Mouse (Mus musculus) C2C12 (cell line): ENCODE measurements around the gene Msx2.

Experiments
- CEBPB ChIP-seq: IDR thresholded peaks from one replicate; pipeline ENCODE4 v1.6.1; 2011; ENCODE audit warnings: low read depth, mild to moderate bottlenecking, control low read depth, moderate library complexity
- CTCF ChIP-seq: IDR thresholded peaks from one replicate; pipeline ENCODE4 v1.5.1; 2011; ENCODE audit not compliant: control insufficient read depth, insufficient read depth, insufficient read length
- MYOG ChIP-seq: IDR thresholded peaks from one replicate; pipeline ENCODE4 v1.6.1; 2011; ENCODE audit not compliant: control insufficient read depth, insufficient read length; ENCODE audit errors: extremely low read depth
- USF1 ChIP-seq: IDR thresholded peaks from one replicate; pipeline ENCODE4 v1.6.1; 2011; ENCODE audit warnings: low read depth, mild to moderate bottlenecking, control low read depth, moderate library complexity

GRCm38 (mm10) chr13:53473991-53474390 is 1.1 kb upstream of the Msx2 start:
- TF ChIP-seq CTCF (no peak), USF1 (no peak), MYOG (no peak), CEBPB (no peak)
